Mouse (Mus musculus) gastrocnemius, postnatal 4 days (tissue): ENCODE results near the gene Rgmb. TPM values are rescaled to one million over a fixed set of nuclear protein-coding genes. Genes with fewer than 3 reads are reported as not detected.

Experiments used
- DNase-seq, 2 experiments: peaks; one replicate each; pipeline ENCODE4 v3.0.0; 2021 to 2022; ENCODE audit warnings: low spot score in 2 of 2, mixed read lengths in 2 of 2
- total RNA-seq, 2 experiments: library from RNA; stranded (reverse); gene quantifications; 2 replicates each; pipeline ENCODE4 v1.2.3; 2021

The Rgmb gene
- total RNA-seq, 2 experiments from 2014 or later: 70.7 to 85.5 TPM

DNA sequence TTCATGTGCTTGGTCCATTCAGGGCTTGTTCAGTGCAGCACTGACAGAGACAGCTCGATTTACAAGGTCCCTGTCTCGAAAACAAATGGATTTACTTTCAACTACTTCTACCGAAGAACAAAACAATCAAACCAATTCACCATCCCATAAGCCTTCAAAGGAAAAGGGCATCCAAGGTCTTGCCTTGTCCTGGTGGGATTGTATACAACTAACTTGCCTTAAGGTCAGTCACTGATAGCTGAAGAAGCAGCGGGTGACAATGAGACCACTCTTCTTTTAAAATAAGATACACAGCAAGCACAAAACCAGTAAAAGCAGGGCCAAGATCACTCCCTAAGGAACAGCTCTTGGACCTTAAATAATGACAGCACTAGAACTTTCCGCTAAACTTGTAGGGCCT lies 7.6 kb downstream of the Rgmb start:
- DNase-seq: no peak

DNA sequence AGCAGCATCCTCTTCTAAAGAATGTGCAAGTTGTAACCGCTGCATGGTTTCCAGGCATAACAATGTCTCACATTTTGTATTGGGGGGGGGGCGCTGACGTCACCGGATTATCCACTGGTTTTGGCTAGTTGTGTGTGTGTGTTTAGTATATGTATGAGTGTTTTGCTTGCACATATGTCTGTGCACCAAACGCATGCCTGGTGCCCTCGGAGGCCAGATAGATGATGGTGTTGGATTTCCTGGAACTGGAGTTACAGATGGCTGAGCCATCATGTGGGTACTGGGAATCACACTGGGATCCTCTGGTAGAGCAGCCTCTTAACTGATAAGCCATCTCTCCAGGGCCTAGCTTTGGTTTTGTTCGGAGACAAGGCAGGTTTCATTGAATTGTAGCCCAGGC lies 8.5 kb downstream of the Rgmb start:
- no peak for DNase-seq

DNA sequence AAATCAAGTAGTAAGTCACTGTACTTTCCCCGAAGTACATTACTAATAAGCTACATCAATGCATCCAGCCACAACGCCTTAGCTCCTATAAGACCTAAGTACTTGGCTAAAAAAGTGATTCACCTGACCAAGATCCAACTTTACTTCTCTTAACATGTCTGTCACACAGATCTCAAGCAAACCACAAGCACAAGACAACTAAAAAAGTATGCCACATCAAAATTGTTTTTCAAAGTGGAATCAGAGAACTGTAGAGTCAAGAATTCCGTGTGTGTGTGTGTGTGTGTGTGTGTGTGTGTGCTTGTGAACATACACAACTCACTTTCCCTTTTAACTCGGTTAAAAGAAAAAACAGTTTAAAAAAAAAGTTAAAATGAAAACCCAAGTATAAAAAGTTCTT lies 9.1 kb downstream of the Rgmb start:
- no peak for DNase-seq

DNA sequence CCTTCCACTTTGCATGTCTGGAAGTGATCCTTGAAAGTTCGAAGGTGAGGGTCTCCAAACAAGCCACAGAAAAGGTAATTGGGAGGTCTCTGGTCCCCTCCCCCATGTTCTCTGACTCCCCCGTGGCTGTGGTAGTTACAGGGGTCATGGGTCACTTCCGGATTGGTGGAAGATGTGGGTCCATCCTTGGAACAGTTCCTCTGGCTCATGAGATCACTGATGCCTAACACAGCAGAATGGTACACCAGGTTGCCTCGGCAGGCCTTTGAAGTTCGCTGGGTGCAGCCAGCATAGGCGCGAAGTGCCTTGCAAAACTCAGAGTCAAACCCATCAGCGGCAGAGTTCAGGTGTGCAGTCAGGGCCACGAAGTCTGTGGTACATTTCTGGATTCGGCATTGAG lies 10.1 kb downstream of the Rgmb start:
- no peak for DNase-seq

DNA sequence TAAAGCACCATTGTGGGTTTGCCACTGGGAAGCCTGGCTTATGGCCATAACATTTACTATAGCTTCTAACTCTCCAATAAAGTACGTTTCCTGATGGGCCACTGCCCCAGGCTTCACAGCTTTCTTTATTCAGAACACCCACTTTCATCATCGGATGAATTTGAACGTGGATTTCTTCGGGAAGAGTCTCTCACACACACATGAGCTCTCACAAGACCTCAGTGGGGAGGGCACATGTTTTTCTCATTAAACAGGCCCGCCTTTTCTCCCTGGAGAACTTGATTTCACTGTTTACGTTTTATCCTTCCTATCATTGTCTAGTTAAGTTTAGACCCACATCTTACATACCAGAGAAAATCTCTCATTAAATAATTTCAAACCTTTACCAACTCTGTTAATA lies 10.7 kb downstream of the Rgmb start:
- no peak for DNase-seq

DNA sequence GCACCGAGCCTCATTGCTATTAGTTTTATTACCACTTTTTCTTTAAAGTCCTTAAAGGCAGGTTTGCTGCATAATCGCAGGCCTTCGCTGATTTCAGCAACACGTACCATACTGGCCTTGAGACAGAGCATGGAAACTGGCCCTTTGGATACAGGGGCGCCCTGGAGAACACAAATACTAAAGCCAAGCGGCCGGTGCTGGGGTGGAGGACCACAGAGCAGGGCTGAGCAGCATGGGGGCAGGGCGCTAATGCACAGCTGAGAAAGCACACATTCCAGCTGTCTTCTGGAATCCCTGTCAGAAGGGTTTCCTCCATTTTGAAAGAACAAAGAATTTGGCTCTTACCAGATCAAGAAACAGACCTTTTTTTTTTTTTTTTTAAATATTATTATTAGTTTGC lies 12.5 kb downstream of the Rgmb start:
- no peak for DNase-seq

DNA sequence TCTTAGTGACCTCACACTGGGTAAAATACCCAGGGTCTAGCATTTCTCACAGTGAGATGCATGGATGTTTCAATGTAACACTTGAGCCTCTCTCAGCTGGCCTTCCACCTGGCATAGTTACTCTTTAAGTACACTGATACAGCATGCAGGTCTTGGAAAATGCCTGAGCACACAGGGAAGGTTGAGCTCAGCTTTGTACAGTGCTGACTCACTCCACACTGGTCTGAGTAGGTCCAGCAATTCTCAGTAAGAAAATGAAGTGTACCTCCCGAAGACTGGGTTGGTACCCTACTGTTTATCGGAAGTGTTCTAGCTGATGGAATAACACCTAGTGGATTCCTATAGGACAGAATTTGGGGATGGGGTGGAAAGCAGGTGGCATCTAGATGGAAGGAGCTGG lies 13.2 kb downstream of the Rgmb start:
- no peak for DNase-seq

DNA sequence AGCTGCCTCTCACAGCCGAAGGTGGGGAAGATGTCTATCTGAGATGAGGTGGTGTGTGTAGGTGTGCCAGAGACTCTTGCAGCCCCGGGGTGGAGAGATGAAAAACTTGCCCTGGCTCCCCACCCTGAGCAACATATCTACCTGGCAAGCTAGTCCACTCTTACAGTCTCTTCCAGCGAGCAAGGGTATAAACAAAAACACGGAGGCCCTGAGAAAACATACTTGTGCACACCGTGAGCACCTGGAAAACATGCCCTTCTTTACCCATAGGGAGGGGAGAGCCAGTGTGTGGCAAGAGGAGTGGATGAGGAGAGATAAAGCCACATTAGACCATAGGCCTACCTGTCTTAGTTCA lies 13.8 kb downstream of the Rgmb start:
- DNase-seq: no peak

DNA sequence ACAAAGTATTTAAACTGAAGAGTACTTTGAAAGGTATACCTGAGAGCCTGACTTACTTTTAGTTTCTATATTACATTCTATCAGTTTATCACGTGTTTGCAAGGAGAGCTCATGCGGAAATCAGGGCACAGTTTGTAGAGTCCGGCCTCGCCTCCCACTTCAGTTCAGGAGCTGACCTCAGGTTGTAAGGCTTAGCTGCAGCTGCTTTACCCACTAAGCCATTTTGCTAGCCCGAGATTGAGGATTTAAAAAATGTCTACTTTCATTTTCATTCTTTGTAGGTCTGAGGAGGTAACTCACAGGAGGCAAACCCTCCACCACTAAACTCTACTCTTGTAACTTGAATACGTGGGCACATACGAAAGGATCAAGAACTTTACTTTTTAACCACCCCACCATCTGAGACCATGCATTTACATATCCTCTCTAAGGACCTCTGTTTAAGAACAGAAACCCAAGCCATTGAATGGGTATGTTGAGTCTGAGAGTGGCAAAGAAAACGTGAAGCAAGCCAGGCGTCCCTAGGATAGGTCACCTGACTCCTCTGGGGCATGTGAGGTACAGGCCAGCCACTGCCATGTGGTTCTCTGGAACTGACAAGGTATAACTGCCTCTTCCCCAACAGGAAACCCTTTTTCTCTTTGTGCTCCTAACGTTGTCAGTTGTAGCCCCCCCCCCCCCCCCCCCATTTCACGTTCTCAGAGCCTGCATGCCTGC lies 14.3 kb downstream of the Rgmb start:
- no peak for DNase-seq

DNA sequence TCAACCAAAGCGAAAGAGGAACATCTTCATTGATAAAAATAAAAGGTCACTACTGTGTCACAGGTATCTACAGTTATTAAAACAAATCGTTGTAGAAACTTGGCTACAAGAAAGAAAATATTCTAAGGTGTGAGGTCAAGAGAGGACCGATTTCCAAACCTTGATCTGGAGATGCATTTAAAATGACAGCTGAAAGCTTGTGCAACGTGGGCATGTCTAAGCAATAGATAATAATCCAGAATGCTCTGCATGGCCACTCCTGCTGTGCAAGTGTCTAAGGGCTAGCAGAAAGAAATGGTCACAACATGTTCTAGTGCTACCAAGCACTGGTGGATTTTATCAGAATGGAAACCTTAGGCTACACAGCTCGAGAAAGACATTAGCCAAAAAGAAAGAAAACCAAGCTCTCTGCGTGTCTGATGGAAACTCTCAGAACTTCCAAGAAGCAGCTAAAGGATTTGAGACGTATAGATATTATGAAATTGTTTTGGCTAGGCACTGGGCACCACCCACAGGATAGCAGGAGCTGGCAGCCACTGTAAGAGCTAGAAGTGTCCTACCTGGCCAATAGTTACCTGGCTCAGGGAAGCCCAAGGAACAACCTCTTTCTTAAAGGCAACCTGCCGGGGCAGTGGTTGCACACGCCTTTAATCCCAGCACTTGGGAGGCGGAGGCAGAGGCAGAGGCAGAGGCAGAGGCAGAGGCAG lies 15.4 kb downstream of the Rgmb start:
- no peak for DNase-seq

DNA sequence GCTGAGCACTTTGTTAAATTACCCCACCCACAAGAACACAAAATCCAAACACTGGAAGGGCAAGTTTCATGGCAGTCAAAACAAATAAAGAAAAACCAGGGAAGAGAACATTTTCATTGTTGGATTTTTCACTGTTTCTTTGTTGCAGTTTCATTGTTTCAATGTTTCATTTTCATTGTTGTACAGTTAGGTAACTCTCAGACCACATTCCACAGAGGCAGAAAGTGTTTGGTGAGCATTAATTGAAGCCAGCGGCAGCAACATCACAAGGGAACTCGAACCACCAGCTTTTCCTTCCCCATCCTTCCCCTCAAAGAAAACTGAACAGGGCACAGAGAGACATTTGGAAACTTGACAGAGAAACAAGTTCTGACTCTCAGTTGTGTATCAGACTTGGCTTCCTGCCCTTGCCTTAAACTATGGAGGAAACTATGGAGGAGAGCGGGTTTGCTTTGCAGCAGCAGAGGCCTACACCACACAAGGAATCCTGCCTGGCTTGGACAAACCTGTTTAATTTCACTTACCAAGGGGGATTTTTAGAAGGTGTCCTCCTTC lies 17.1 kb downstream of the Rgmb start:
- DNase-seq: no peak

DNA sequence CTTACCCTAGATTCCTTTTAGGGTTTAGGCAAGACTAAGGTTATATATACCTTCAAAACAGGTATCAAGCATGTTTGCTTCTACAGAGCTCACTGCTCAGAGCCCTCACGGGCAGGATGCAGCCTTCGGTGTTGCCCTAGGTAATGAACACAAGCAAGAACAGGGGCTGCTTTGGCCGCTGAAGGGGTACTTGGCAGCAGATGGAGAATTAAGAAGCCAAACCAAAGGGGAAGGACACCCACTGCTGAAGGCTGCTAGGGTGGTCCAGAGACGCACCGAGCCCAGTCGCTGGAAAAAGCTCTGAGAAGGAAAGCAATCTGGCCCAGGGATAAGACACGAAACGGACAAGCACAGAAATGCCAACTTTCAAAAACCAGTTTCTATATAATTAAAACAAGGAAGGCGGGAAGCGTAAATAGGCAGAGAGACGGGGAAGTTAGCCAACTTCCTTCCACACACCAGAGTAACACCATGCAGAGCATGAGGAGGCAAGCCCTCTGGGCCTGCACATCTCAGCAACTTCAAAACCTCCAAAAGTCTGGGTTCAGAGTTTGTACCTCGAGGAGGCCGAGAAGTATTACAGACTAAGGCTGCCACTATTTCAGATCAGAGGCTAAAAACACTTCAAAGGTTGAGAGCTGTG lies 18.6 kb downstream of the Rgmb start:
- no peak for DNase-seq

DNA sequence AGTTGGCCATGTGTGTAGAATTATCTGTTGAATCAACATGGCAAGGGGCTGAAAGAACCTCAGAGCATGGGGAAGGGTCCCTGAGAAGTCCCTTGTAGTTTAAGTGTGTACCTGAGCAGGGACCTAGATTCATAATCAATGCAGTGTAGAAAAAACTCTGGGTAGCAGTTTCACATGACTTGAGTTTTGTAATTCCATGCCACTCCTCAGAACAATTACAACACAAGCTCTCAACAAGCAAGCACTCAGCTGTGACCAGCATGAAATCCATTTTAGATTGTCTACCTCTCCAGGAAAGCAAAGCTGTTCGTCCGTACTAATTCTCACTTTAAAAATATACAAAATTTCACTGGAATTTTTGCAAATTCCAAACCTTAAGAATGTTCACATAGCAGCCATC lies 20.9 kb downstream of the Rgmb start:
- DNase-seq: no peak

DNA sequence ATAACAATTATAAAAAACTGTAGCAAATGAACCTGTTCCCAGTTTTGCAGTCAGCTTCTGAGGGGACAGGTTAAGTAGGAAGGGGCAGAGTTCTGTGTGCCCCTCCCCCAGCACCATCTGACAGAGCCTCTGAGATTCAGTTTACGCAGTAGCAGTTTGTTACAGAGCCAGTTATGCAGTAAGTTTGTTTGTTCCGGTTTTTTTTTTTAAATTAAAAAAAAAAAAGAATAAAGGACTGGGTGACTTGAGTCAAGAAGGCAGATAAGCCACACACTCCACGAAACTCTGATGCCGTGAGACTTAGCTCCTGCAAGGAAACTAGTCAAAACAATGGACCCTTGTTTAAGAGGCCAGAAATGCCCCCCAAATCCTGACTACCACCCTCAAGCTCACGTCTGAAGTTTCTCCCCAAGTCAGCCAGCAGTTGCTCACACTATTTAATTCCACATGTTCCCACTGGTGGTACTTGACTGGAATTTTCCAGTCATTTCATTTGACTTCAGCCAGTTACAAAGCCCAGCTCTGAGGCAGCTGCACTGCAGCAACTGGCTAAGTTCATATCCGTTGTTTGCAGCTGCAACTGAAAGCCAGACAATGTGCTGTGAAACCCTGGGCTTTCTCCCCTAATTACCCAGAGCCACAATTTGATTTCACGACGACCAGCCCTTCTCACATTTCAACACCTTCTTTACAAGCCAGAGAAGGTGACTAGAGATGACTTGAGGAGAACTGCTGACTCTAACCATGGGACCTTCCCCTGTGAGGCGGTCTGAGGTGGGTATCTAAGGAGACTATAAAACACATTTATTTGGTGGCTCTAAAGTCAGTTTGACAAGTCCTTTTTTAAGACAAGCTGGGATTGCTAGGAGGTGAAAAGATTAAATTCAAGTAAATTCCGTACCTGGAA lies 22.1 kb downstream of the Rgmb start:
- DNase-seq: peak in 1 of 2 experiments; percentile 33

DNA sequence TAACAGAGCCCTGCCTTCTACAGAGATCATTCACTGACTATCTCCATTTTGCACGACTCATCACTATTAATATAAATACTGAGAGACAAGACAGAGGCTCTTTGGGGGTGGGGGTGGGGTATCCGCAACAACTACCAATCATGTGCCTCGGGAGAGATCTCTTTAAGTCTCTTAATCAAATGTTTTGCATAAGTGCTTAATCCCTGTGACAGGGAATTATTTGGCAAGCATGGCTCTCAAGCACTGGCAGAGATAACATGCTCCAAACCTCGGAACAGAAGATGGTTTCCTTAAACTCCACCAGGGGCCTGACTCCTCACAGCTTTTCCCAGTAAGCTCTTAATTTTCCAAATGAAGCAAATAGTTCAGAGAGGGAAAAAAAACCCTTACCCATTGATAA lies 22.8 kb downstream of the Rgmb start:
- no peak for DNase-seq

DNA sequence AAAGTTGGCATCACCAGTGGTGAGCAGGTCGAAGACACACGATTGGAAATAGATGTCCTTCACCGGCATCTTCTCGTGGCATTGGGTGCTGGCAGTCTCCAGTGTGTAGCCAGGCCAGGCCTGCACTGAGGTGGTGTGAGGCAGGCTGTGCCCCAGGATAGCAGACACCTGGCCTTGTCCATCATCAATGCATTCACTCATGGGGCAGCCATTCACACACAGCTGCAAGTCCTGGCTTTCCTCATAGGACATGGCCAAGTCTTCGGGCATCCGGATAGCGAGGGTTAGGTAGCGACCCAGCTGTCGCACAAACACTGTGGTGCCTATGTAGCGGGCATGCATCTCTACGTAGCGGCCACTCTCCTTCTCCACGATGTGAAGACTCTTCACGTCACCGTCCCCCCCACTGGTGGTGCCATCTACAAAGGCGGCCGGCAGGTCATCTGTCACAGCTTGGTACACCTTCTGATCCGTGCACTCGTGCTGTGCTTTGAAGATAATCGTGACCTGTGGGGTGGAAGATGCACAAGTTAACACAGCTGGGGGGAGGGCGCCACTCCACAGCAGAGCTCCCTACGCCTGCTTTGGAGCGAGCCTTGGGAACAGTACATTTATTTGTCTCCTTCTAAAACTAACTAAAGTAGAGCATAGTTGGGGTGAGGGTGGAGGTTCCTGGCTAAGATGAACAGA lies 23.4 kb downstream of the Rgmb start:
- DNase-seq: peak; percentile 27 to 63

DNA sequence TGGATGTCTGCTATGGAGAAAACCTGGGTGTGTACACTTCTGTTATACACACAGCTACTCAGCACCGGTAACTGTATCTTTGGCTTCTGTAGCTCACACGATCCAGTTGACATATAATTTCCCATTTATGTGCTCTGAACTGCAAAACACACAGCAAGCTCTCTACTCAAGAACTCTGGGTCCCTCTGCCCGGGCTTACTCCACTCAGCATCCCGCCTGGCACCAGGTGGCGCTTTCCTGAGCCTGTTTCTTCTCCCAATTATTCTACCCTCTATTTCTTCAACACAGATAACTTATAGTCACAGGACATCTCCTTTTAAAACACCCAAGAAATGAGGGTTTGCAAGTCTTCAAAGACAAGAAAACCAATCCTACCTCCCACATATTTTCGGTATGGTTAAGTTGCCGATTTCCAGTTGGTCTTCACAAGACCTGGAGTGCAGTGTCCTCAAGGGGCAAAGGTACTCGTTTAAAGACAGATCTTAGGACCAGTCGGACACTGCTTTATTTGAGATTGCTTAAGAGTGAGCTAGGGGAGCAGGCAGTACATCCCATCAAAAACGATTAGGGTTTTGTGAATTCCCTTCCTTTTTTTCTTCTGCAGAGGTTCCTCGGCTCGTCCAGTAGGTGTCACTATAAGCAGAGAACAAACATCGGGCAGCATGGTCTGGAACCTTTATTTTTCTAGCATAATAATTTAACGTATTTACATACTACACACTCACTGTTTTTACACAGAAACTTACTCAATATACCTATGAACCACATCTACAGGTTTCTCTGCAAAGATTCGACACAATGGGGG lies 26.6 kb downstream of the Rgmb start:
- DNase-seq: no peak

DNA sequence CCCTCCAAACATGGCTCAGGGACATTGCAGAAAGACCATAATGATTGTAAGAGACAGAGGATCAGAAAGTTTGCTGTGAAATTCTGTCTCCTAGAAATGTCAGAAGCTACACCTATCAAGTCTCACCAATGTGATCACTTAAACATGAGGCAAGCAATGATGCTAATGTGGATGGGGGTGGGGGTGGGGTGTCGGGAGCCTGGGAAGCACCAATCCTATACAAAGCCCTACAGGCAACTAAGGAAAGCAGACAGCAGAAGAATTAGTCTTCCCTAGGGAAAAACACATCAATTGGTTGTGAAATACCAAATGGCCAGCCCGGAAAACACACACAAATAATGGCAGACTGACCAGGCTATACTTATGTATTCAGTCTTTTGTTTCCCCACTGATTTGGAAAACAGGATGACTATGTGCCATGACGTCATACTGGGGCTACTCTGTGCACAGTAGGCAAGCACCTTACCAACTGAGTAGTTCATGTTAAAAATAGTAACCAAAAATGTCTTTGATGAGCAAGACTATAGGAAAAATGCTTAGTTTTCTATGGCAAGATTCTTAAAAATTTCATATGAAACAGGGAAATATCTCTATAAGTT lies 31.5 kb downstream of the Rgmb start:
- DNase-seq: no peak

DNA sequence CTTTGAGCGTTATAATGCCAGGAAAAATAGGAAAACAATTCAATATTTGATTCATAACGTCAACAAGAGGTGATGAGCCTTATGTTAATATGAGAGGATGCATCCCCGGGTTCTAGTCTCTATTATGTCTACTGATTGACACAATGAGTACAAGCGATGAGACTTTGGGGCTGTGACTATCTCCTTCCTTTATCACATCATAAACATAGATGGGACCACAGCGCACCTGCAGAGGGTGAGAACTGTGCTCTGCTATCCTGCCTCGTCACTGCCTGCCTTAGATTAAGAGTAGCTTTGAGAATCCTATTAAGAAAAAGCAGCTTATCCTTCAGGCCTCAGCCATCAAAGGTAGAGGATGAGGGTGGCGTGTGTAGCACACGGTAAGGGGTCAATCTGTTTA lies 40.1 kb downstream of the Rgmb start:
- no peak for DNase-seq
